Mouse (Mus musculus): ENCODE results near the gene Zmynd15. TPM values are rescaled to one million over a fixed set of nuclear protein-coding genes. Genes with fewer than 3 reads are reported as not detected.
A peak's percentile ranks its signal among the peaks of the same experiment; 100 is the strongest.
"Not testable (repeated sequence)": the region's sequence is repeated elsewhere in the genome, so short reads cannot be mapped to it uniquely, and the experiment has no call there.

Zmynd15 gene
- total and polyA plus RNA-seq, 2 experiments from 2014 or later = 0.04 to 1.3 TPM

DNA sequence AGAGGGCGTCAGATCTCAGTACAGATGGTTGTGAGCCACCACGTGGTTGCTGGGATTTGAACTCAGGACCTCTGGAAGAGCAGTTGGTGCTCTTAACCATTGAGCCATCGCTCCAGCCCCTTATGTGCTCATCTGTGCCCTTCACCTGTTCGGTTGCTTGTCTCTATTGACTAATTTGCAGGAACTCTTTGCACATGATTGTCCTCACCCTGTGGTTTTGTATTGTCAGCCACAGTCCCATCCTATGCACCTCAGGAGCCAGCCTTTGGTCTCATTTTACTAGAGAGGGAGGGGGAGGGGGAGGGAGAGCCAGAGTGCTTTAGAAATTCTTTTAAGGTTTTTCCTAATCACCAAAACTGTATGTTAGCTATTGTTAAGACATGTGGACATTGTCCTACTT, 41.0 kb upstream of the Zmynd15 start:
- Histone ChIP-seq H3K27me3 (ENCODE audit: control insufficient read depth, insufficient read depth, low read length) (no peaks in the 10 kb centered on the region), H3K9ac (replicated peaks; ENCODE audit: low read depth, low read length) (no peak overlapping the region), H3K9me3 (replicated peaks; ENCODE audit: control insufficient read depth, low read length) (no peaks in the 10 kb centered on the region), H3K4me1 (ENCODE audit: control insufficient read depth, insufficient read depth) (no peaks in the 10 kb centered on the region), H3K27ac (ENCODE audit: low read depth) (no peak overlapping the region), H3K36me3 (replicated peaks; ENCODE audit: control insufficient read depth, insufficient read depth, low read length) (no peaks in the 10 kb centered on the region), H3K4me3 (ENCODE audit: low read depth, low read length) (no peak overlapping the region), H3K4me2 (ENCODE audit: low read depth, low read length) (no peak overlapping the region)
- DNase-seq (ENCODE audit: low spot score) (no peak), ATAC-seq (ENCODE audit: insufficient read depth, low read depth) (no peak)
- WGBS = 56% methylated on average over 4 of the region's 4 CpGs
- TF ChIP-seq CTCF (IDR thresholded peaks at IDR 0.05; ENCODE audit: low read depth) (no peak), EP300 (IDR thresholded peaks at IDR 0.05; ENCODE audit: low read depth) (no peak)

GRCm38 (mm10) chr11:70419486-70419885, 39.7 kb upstream of the Zmynd15 start:
- Histone ChIP-seq H3K9me3 (replicated peaks; ENCODE audit: control insufficient read depth, low read length) (no peaks in the 10 kb centered on the region), H3K4me2 (ENCODE audit: low read depth, low read length) (no peak overlapping the region), H3K27me3 (ENCODE audit: control insufficient read depth, insufficient read depth, low read length) (no peaks in the 10 kb centered on the region), H3K9ac (replicated peaks; ENCODE audit: low read depth, low read length) (no peak overlapping the region), H3K27ac (ENCODE audit: low read depth) (no peak overlapping the region), H3K4me3 (ENCODE audit: low read depth, low read length) (no peak overlapping the region), H3K36me3 (replicated peaks; ENCODE audit: control insufficient read depth, insufficient read depth, low read length) (no peaks in the 10 kb centered on the region), H3K4me1 (ENCODE audit: control insufficient read depth, insufficient read depth) (no peaks in the 10 kb centered on the region)
- TF ChIP-seq EP300 (IDR thresholded peaks at IDR 0.05; ENCODE audit: low read depth) = no peak
- no peak for TF ChIP-seq CTCF (IDR thresholded peaks at IDR 0.05; ENCODE audit: low read depth)
- DNase-seq (ENCODE audit: low spot score) = no peak
- 47% methylated on average over 5 of the region's 5 CpGs for WGBS
- ATAC-seq (ENCODE audit: insufficient read depth, low read depth) = no peak

DNA sequence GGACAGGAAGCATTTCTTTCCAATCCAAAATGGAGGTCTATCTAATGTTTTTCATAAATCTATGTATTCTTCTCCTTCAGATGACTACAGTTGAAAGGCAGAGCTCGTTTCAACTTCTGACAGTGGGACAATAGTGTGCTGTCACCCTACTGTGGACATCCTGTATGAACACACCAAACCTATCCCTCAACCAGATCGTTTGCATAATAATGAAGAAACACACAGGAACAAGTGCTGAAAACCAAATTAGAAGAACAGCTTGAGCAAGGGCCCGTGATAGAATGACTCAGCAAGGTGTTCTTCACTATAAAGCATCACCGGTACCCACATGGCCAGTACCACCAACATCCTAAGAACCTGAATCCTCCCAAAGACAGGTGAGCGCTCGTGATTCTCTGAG, 32.6 kb upstream of the Zmynd15 start:
- H3K4me1 ChIP-seq (ENCODE audit: control insufficient read depth, insufficient read depth); H3K4me2 ChIP-seq (ENCODE audit: low read depth, low read length); H3K36me3 ChIP-seq (replicated peaks; ENCODE audit: control insufficient read depth, insufficient read depth, low read length); ATAC-seq (ENCODE audit: insufficient read depth, low read depth); H3K27ac ChIP-seq (ENCODE audit: low read depth); H3K9me3 ChIP-seq (replicated peaks; ENCODE audit: control insufficient read depth, low read length); H3K27me3 ChIP-seq (ENCODE audit: control insufficient read depth, insufficient read depth, low read length); H3K9ac ChIP-seq (replicated peaks; ENCODE audit: low read depth, low read length); DNase-seq (ENCODE audit: low spot score); H3K4me3 ChIP-seq (ENCODE audit: low read depth, low read length): not testable (repeated sequence)
- 58% methylated on average over 6 of the region's 6 CpGs for WGBS

DNA sequence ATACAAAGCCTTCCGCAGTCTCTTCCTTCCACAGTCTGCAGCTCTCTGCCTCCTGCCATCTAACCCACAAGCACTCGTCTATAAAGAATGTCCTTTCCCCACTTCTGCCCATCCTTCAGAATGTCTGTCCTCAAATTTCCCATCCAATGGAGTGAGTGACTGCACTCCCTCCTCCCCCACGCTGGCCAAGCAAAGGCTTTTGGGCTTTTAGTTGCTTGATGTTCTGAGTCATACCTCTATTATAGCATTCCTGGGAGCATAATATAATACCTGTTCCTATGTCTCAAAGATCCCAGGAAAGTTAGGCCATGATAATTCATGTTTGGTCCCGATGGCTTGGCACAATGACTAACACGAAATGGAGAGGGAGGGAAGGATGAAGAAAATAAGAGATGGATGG, 27.7 kb upstream of the Zmynd15 start:
- Histone ChIP-seq H3K27ac (ENCODE audit: low read depth) (no peak overlapping the region), H3K4me1 (ENCODE audit: control insufficient read depth, insufficient read depth) (peaks cover 5% of the 10 kb centered on the region; the same call in 1 of the 2 replicates), H3K4me2 (ENCODE audit: low read depth, low read length) (peak overlapping the region; percentile 77), H3K4me3 (ENCODE audit: low read depth, low read length) (no peak overlapping the region), H3K9me3 (replicated peaks; ENCODE audit: control insufficient read depth, low read length) (no peaks in the 10 kb centered on the region), H3K27me3 (ENCODE audit: control insufficient read depth, insufficient read depth, low read length) (no peaks in the 10 kb centered on the region), H3K9ac (replicated peaks; ENCODE audit: low read depth, low read length) (no peak overlapping the region), H3K36me3 (replicated peaks; ENCODE audit: control insufficient read depth, insufficient read depth, low read length) (peaks cover 4% of the 10 kb centered on the region; the same call in 1 of the 2 replicates)
- DNase-seq (ENCODE audit: low spot score) = no peak
- 31% methylated on average over 5 of the region's 5 CpGs for WGBS
- no peak for ATAC-seq (ENCODE audit: insufficient read depth, low read depth)
- no peak for TF ChIP-seq EP300 (IDR thresholded peaks at IDR 0.05; ENCODE audit: low read depth)
- no peak for TF ChIP-seq CTCF (IDR thresholded peaks at IDR 0.05; ENCODE audit: low read depth)

DNA sequence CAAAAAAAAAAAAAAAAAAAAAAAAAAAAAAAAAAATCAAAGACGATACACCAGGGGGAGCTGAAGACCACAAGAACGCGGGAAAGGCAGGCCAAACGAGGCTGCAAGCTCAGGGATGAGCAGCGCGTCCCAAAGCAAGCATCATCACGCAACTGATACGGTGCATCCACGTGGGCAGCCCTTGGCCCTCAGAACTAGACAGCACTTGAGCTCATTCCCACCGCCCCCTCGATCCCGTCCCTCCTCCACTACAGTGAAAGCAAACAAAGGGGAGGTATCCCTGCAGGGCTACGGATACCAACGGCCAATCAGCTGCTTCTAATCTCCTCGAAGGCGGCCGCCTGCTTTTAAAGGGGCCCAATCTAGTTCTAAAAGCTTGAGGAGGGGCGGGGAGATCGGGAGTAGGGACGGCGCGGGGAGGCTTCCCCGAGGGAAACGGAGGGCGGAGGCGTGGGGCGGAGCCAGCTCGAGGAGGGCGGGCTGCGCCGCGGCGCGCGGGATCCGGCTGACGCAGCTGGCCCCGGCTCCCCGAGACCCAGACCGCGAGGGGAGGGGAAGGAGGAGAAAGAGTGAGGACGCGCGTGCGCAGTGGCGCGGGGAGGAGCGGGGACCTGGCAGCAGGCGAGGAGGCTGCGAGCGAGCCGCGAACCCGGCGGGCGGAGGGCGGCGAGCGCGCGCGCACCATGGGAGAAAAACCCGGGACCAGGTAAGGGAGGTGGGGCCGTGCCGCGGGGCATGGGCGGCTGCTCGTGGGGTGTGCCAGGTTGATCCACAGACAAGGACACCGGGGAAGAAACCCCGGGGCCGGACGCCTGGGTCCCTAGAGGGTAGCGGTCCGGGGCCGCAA, 27.0 kb upstream of the Zmynd15 start, which contains the start of gene Arrb2:
Gene Arrb2 (plus strand): TSS at position 588 of the 847 bp plus-strand sequence.
- peak; percentile 94 for ATAC-seq (ENCODE audit: insufficient read depth, low read depth)
- peaks cover 5% of the 10 kb centered on the region; the same call in 1 of the 2 replicates for H3K4me1 ChIP-seq (ENCODE audit: control insufficient read depth, insufficient read depth)
- peak within 1 kb of the TSS; percentile 71 for H3K4me3 ChIP-seq (ENCODE audit: low read depth, low read length)
- peak within 1 kb of the TSS; percentile 61 for H3K9ac ChIP-seq (replicated peaks; ENCODE audit: low read depth, low read length)
- H3K4me2 ChIP-seq (ENCODE audit: low read depth, low read length) = peak within 1 kb of the TSS; percentile 77
- H3K36me3 ChIP-seq (replicated peaks; ENCODE audit: control insufficient read depth, insufficient read depth, low read length) = peaks cover 10% of the 10 kb centered on the region; the same call in 1 of the 2 replicates
- WGBS = 1% methylated on average over 75 of the region's 75 CpGs
- H3K27ac ChIP-seq (ENCODE audit: low read depth) = peak within 1 kb of the TSS; percentile 69
- DNase-seq (ENCODE audit: low spot score) = peak; percentile 96
- H3K27me3 ChIP-seq (ENCODE audit: control insufficient read depth, insufficient read depth, low read length) = no peaks in the 10 kb centered on the region
- no peak for TF ChIP-seq EP300 (IDR thresholded peaks at IDR 0.05; ENCODE audit: low read depth)
- TF ChIP-seq CTCF (IDR thresholded peaks at IDR 0.05; ENCODE audit: low read depth) = peak; percentile 54
- no peaks in the 10 kb centered on the region for H3K9me3 ChIP-seq (replicated peaks; ENCODE audit: control insufficient read depth, low read length)

Measured in heart, postnatal 0 days (tissue).